Mouse (Mus musculus) midbrain, embryonic 14.5 days (tissue): Measurements from ENCODE around the gene Zfp526. TPM values are rescaled to one million over a fixed set of nuclear protein-coding genes. Genes with fewer than 3 reads are reported as not detected.

ENCODE experiments used
- ATAC-seq: fragments of 200-750 bp; cut with Nextera tagmentation; 2 replicates; pipeline ENCODE4 v1.8.0; 2017; ENCODE audit warnings: moderate number of reproducible peaks, moderate library complexity; ENCODE audit not compliant: low FRiP score, low TSS enrichment
- DNase-seq: peaks from one replicate; pipeline ENCODE4 v3.0.0-alpha.2; 2015
- H3K27ac ChIP-seq: fragments of 300-500 bp; sonication (generic); replicated peaks from 2 replicates; pipeline ENCODE4 v1.5.1; 2014; ENCODE audit warnings: mild to moderate bottlenecking, low read depth, low read length, moderate library complexity
- H3K27me3 ChIP-seq: fragments of 300-500 bp; sonication (generic); 2 replicates; pipeline ENCODE4 v1.6.1; 2014; ENCODE audit warnings: low read length, control low read depth, mixed read lengths; ENCODE audit not compliant: control insufficient read depth, insufficient read depth
- H3K36me3 ChIP-seq: fragments of 300-500 bp; sonication (generic); 2 replicates; pipeline ENCODE4 v1.6.1; 2014; ENCODE audit warnings: low read length, control low read depth; ENCODE audit not compliant: control insufficient read depth, insufficient read depth
- H3K4me1 ChIP-seq: fragments of 300-500 bp; sonication (generic); 2 replicates; pipeline ENCODE4 v1.6.1; 2014; ENCODE audit warnings: mild to moderate bottlenecking, antibody characterized with exemption, low read length, control low read depth; ENCODE audit not compliant: control insufficient read depth, insufficient read depth
- H3K4me2 ChIP-seq: fragments of 300-500 bp; sonication (generic); 2 replicates; pipeline ENCODE4 v1.6.1; 2014; ENCODE audit warnings: mild to moderate bottlenecking, low read length, moderate library complexity
- H3K4me3 ChIP-seq: fragments of 300-500 bp; sonication (generic); replicated peaks from 2 replicates; pipeline ENCODE4 v1.5.1; 2014; ENCODE audit warnings: low read depth, low read length
- H3K9ac ChIP-seq: fragments of 300-500 bp; sonication (generic); replicated peaks from 2 replicates; pipeline ENCODE4 v1.6.1; 2014; ENCODE audit warnings: mild to moderate bottlenecking, low read length, moderate library complexity
- H3K9me3 ChIP-seq: fragments of 300-500 bp; sonication (generic); 2 replicates; pipeline ENCODE4 v1.6.1; 2016; ENCODE audit warnings: low read length, control low read depth, mixed read lengths; ENCODE audit not compliant: control insufficient read depth
- WGBS: fragments of 180-500 bp; shearing (Covaris S2); extraction: QIAGEN DNeasy Blood & Tissue Kit; methylation state at CpG from one replicate; pipeline ENCODE4 v1.1.7; 2014; 5-methylcytosine and 5-hydroxymethylcytosine counted together
- polyA plus RNA-seq: library from polyadenylated mRNA; unstranded; fragments of >200 nt; fragmentation: Nextera tagmentation; extraction: Ambion mirVana; gene quantifications from 2 replicates; pipeline ENCODE4 v1.2.1, GENCODE M21; 2014

Zfp526 gene
- polyA plus RNA-seq, 1 experiment from 2014 or later: 2.5 TPM

DNA sequence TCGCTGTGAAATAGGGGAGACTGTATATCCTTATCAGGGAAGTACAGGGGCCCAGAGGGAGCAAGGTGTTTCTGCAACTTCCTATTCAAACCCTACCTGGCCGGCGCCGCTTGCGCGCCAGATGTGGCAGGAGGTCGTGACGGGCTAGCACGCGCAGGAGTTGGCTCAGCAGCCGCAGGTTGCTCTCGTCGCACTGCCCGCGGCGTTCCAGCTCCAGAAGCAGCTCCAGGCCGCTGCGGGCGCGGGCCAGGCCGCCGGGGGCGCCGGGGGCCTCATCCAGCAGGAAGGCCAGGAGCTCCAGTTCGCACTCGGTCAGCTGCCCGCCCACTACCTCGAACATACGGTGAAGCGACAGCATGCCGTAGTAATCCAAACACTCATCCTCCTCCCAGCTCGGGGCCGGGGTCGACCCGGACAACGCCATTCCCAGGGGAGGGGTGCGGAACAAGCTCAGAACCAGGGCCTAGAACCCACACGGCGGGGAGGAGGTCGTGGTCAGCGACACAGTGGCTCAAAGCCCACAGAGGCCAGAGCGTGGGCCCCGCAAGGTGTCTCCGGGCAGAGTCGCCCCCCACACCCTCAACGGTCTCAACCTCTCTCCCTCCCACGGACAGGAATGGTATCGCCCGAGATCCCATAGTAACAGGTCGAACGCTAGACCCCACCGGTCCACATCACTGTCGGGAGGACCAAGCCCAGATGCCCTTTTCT is 2.4 kb upstream of the Zfp526 start:
- Histone ChIP-seq H3K4me2 (peak overlapping the region; percentile 89), H3K4me1 (peaks cover 26% of the 10 kb centered on the region), H3K27me3 (no peaks in the 10 kb centered on the region), H3K4me3 (peak overlapping the region; percentile 71), H3K36me3 (peaks cover 22% of the 10 kb centered on the region), H3K9ac (peak overlapping the region; percentile 73), H3K9me3 (no peaks in the 10 kb centered on the region), H3K27ac (peak overlapping the region; percentile 55)
- under 1% methylated on average over 53 of the region's 53 CpGs for WGBS
- DNase-seq (peak; percentile 82), ATAC-seq (peak; percentile 22)

DNA sequence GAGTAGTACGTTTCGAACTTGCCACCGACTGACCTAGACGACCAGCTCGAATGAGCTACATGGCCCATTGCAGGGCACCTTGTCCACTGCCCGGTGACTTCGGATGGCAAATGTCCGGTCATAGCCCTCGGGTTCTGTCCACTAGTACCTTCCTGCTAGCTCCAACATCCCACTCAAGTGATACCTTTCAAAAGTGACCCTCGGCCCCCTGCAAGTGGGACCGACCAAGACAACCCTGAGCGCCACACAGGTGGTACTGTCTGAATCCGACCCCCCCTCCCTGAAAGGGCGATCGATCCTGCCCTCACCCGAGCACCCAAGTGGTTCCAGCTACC is 1.8 kb upstream of the Zfp526 start:
- no peaks in the 10 kb centered on the region for H3K27me3 ChIP-seq
- H3K4me3 ChIP-seq: peak overlapping the region; percentile 71
- H3K4me2 ChIP-seq: peak overlapping the region; percentile 89
- H3K9ac ChIP-seq: peak overlapping the region; percentile 73
- H3K36me3 ChIP-seq: peaks cover 26% of the 10 kb centered on the region
- WGBS: under 1% methylated on average over 16 of the region's 16 CpGs
- no peaks in the 10 kb centered on the region for H3K9me3 ChIP-seq
- H3K4me1 ChIP-seq: peaks cover 26% of the 10 kb centered on the region
- DNase-seq (no peak), ATAC-seq (peak; percentile 26)
- H3K27ac ChIP-seq: peak overlapping the region; percentile 55; the same call in 1 of the 2 replicates

DNA sequence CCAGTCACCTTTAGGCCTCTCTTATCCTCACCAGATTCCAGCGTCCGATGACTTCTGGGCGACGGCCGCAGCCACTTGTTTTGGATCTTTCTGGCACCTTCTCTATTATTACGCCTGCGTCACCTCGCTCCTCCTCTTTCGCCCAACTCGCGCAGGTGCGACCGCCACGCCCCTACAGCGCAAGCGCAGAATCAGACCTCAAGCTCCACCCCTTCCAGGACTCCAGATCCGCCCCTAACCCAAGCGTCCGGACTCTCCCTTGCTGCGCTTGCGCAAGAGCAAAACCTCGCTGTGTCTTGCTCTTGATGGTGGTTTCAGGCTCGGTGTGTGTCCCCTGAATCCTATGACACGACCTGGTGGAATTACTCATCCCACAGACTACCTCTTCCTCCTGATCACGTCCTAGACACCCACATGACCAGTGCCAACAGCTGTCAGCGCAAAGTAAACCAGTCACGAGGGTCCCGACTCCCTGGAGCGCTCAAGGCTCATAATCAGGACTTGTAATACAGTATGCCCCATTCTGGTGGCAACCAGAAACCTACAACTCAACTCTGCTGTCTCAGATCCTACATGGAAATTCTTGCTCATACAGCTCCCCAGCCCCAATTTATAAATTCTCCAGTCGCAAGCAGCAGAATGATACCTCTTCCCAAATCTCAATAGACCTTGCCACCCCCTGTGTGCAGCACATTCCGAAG is 1.3 kb upstream of the Zfp526 start:
- Histone ChIP-seq H3K27ac (peak overlapping the region; percentile 56), H3K4me1 (peaks cover 26% of the 10 kb centered on the region), H3K4me2 (peak overlapping the region; percentile 89), H3K9me3 (no peaks in the 10 kb centered on the region), H3K27me3 (no peaks in the 10 kb centered on the region), H3K4me3 (peak overlapping the region; percentile 71), H3K9ac (peak overlapping the region; percentile 73), H3K36me3 (peaks cover 28% of the 10 kb centered on the region)
- peak; percentile 77 for ATAC-seq
- WGBS: 2% methylated on average over 31 of the region's 31 CpGs
- peak; percentile 97 for DNase-seq

DNA sequence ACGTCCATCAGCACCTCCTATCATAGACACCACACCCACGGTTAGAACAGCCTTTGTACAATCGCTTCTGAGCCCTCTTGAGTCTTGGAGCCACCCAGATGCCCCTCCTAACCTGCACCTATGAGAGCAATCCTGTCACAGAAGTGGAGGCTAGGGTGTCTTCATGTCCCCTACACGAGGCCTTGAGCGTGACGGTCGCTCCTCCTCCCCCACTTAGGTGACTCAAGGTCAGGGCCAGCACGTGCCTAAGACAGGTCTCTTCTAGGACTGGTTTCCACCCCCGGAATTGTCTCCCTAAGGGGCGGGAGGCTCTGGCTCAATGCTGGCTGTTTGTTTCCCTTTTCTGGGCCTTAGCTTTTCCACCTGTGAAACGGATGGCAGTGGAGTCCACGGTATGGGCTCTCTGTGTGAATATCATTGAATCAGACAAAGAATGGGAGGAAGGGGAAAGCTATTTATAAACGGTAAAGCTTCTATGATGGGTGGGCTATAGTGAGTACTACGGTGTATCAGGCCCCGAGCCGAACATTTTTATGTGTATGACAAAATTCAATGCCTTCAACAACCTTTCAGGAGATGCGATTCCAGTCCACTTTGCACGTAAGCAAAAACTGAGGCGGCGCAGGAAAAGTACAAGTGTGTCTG is 646 bp upstream of the Zfp526 start, which contains the start of gene Dedd2:
Gene Dedd2, minus strand, starts transcription at position 159 of the 645 bp plus-strand sequence.
- H3K36me3 ChIP-seq: peaks cover 29% of the 10 kb centered on the region
- H3K4me3 ChIP-seq: peak within 1 kb of the TSS; percentile 71
- H3K27ac ChIP-seq: peak within 1 kb of the TSS; percentile 87
- DNase-seq (peak; percentile 17), ATAC-seq (no peak)
- no peaks in the 10 kb centered on the region for H3K27me3 ChIP-seq
- 10% methylated on average over 20 of the region's 20 CpGs for WGBS
- no peaks in the 10 kb centered on the region for H3K9me3 ChIP-seq
- H3K4me2 ChIP-seq: peak within 1 kb of the TSS; percentile 89
- peaks cover 26% of the 10 kb centered on the region for H3K4me1 ChIP-seq
- H3K9ac ChIP-seq: peak within 1 kb of the TSS; percentile 73

DNA sequence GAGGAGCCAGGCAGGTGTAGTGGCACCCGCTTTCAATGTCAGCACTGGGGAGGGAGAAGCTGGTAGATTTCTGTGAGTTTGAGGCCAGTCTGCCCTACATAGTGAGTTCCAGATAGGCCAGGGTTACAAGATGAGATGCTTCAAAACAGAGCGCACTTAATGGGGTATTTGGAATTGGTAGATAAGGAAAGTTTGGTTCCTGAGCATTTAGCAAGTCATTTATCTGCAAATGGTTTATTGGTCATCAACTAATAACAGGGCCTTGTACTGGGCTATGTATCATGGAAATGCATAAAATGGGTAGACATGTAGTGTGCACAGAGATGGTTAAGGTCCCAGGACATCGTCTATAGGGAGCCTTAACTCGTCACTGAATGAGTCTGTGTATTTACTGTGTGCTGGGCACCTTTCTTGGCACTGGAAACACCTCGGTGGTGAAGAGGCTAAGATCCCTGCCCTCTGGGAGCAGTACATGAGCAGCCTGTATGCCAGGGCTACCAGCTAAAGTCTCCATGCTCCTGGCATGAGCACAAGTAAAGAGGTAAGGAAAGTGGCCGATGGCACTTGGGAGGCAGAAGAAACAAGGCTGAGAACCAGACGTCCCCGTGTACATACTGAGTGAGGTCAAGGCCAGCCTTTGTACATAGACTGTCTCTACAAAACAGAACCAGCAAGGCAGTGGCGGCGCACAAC is 1.2 kb downstream of the Zfp526 start:
- no peak for ATAC-seq
- H3K4me3 ChIP-seq: peak overlapping the region; percentile 71

DNA sequence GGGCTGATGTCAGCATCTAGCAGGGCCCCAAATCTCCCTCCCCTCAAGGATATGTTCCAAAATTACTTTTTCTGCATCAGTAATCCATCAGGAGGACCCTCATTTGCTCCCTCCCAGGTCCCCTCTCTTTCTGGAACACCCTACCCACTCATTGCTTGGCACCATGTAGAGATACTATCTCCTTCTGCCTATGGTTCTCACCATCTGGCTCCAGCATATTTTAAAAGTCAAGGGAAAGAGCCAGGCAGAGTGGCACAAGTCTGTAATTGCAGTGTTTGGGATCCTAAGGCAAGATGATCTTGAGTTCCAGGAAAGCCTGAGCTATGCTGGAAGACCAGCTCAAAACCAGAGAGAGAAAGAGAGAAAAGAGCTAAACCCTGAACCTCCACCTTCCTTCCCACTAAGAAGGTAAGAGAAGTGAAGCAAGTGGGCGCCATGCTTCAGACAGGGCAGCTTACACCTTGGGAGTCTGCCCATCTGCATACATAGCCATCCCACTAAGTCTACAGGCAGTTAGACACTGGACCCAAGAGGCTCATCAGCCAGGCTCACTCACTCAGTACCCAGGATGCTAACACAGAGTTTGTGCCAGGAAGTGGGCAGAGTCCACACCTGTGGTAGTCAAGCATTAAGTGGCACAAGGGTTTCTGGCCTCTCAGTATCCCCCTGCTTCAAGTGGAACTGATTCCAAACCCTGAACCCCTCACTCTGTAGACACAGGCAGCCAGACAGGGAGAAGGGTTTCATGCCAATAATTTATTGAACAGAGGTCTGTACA is 6.5 kb downstream of the Zfp526 start:
- WGBS: 96% methylated on average over 1 of the region's 1 CpGs
- no peak overlapping the region for H3K9ac ChIP-seq
- no peak overlapping the region for H3K4me2 ChIP-seq
- DNase-seq (no peak), ATAC-seq (no peak)
- no peak overlapping the region for H3K27ac ChIP-seq
- H3K27me3 ChIP-seq: no peaks in the 10 kb centered on the region
- no peaks in the 10 kb centered on the region for H3K9me3 ChIP-seq
- no peaks in the 10 kb centered on the region for H3K4me1 ChIP-seq
- peaks cover 91% of the 10 kb centered on the region for H3K36me3 ChIP-seq
- H3K4me3 ChIP-seq: no peak overlapping the region

More for the DNA sequence above, 1.2 kb downstream of the Zfp526 start:
- H3K36me3 ChIP-seq: peaks cover 39% of the 10 kb centered on the region
- peak overlapping the region; percentile 89 for H3K4me2 ChIP-seq
- H3K27me3 ChIP-seq: no peaks in the 10 kb centered on the region
- no peak for DNase-seq
- H3K9ac ChIP-seq: no peak overlapping the region; the same call in 1 of the 2 replicates
- H3K9me3 ChIP-seq: no peaks in the 10 kb centered on the region
- no peak overlapping the region for H3K27ac ChIP-seq
- peaks cover 26% of the 10 kb centered on the region for H3K4me1 ChIP-seq
- WGBS: 87% methylated on average over 10 of the region's 10 CpGs

DNA sequence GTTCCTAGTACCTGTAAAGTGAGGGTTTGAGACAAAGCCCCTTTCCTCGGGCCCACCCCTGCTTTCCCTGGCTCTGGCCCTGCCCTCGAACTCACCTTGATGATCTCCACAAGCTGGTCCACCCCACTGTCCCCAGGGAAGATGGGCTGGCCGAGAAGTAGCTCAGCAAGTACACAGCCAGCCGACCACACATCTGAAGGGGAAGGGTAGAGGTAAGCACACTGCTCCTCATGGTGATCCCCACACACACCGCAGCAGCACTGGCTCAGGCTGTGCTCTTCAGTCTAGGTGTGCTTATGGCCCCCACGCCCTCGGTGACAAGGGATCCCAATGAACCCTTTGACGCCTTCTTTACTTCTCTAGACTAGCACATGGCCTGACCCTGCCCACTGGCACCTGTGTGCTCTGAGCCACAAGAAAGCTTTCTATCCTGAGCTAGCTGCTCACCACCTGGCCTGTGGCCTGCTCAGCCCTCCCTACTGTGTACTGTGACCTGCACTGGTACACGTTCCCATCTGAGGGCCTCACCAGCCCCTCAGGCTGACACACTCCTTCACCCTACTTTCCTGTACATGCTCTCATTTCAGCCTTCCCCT is 9.6 kb downstream of the Zfp526 start:
- Histone ChIP-seq H3K9me3 (no peaks in the 10 kb centered on the region), H3K9ac (no peak overlapping the region), H3K4me1 (peaks cover 5% of the 10 kb centered on the region; the same call in 1 of the 2 replicates), H3K27ac (no peak overlapping the region), H3K4me3 (no peak overlapping the region), H3K4me2 (no peak overlapping the region), H3K36me3 (peaks cover 86% of the 10 kb centered on the region), H3K27me3 (no peaks in the 10 kb centered on the region)
- 90% methylated on average over 9 of the region's 9 CpGs for WGBS
- no peak for DNase-seq
- no peak for ATAC-seq
